Mouse (Mus musculus) heart, embryonic 11.5 days (tissue): Measurements from ENCODE around the gene Nxph3. TPM values are rescaled to one million over a fixed set of nuclear protein-coding genes. Genes with fewer than 3 reads are reported as not detected.
A peak's percentile ranks its signal among the peaks of the same experiment; 100 is the strongest.

Source experiments
- ATAC-seq: fragments of 200-750 bp; cut with Nextera tagmentation; replicated peaks from 2 replicates; pipeline ENCODE4 v1.8.0; 2017; ENCODE audit warnings: moderate library complexity; ENCODE audit not compliant: insufficient number of reproducible peaks, low FRiP score, low TSS enrichment
- H3K27ac ChIP-seq: fragments of 300-500 bp; sonication (generic); 2 replicates; pipeline ENCODE4 v1.5.1; 2014; ENCODE audit warnings: mild to moderate bottlenecking, low read depth, low read length
- H3K27me3 ChIP-seq: fragments of 300-500 bp; sonication (generic); 2 replicates; pipeline ENCODE4 v1.6.1; 2014; ENCODE audit warnings: mild to moderate bottlenecking, low read length, mixed read lengths; ENCODE audit not compliant: control insufficient read depth, insufficient read depth
- H3K36me3 ChIP-seq: fragments of 300-500 bp; sonication (generic); 2 replicates; pipeline ENCODE4 v1.6.1; 2014; ENCODE audit warnings: mild to moderate bottlenecking, low read length, moderate library complexity, mixed read lengths; ENCODE audit not compliant: control insufficient read depth, insufficient read depth
- H3K4me1 ChIP-seq: fragments of 300-500 bp; sonication (generic); 2 replicates; pipeline ENCODE4 v1.6.1; 2014; ENCODE audit warnings: low read length; ENCODE audit not compliant: control insufficient read depth, insufficient read depth
- H3K4me2 ChIP-seq: fragments of 300-500 bp; sonication (generic); 2 replicates; pipeline ENCODE4 v1.6.1; 2014; ENCODE audit warnings: mild to moderate bottlenecking, moderate library complexity
- H3K4me3 ChIP-seq: fragments of 300-500 bp; sonication (generic); 2 replicates; pipeline ENCODE4 v1.5.1; 2014; ENCODE audit warnings: low read depth, low read length
- H3K9ac ChIP-seq: fragments of 300-500 bp; sonication (generic); 2 replicates; pipeline ENCODE4 v1.6.1; 2014; ENCODE audit warnings: mild to moderate bottlenecking, low read depth, low read length, moderate library complexity
- H3K9me3 ChIP-seq: fragments of 300-500 bp; sonication (generic); replicated peaks from 2 replicates; pipeline ENCODE4 v1.6.1; 2016; ENCODE audit warnings: low read length; ENCODE audit not compliant: control insufficient read depth
- WGBS: fragments of 180-500 bp; shearing (Covaris S2); extraction: QIAGEN DNeasy Blood & Tissue Kit; methylation state at CpG from one replicate; pipeline ENCODE4 v1.1.7; 2014; ENCODE audit not compliant: insufficient replicate concordance; 5-methylcytosine and 5-hydroxymethylcytosine counted together
- polyA plus RNA-seq: library from polyadenylated mRNA; unstranded; fragments of >200 nt; fragmentation: Nextera tagmentation; extraction: Ambion mirVana; gene quantifications from 2 replicates; pipeline ENCODE4 v1.2.1, GENCODE M21; 2014

The Nxph3 gene
- polyA plus RNA-seq, 1 experiment from 2014 or later = 0.39 TPM

- H3K4me1 ChIP-seq = peaks cover 4% of the 10 kb centered on the region; the same call in 1 of the 2 replicates
- no peak overlapping the region for H3K4me3 ChIP-seq
- H3K9me3 ChIP-seq = no peaks in the 10 kb centered on the region
- no peak overlapping the region for H3K9ac ChIP-seq
- H3K27ac ChIP-seq = no peak overlapping the region
- peaks cover 10% of the 10 kb centered on the region for H3K36me3 ChIP-seq
- H3K4me2 ChIP-seq = no peak overlapping the region
- WGBS = 84% methylated on average over 4 of the region's 4 CpGs
- no peaks in the 10 kb centered on the region for H3K27me3 ChIP-seq
- no peak for ATAC-seq
These were observed 21.4 kb downstream of the Nxph3 start for GRCm38 (mm10) chr11:95493010-95493409.

- no peak overlapping the region for H3K4me2 ChIP-seq
- ATAC-seq = no peak
- WGBS = 86% methylated on average over 4 of the region's 4 CpGs
- H3K9me3 ChIP-seq = no peaks in the 10 kb centered on the region
- peaks cover 6% of the 10 kb centered on the region for H3K36me3 ChIP-seq
- H3K27ac ChIP-seq = no peak overlapping the region
- no peak overlapping the region for H3K4me3 ChIP-seq
- no peaks in the 10 kb centered on the region for H3K27me3 ChIP-seq
- H3K4me1 ChIP-seq = peaks cover 4% of the 10 kb centered on the region; the same call in 1 of the 2 replicates
- no peak overlapping the region for H3K9ac ChIP-seq
These were observed 22.1 kb downstream of the Nxph3 start for GRCm38 (mm10) chr11:95492256-95492655.

GRCm38 (mm10) chr11:95490104-95490503 lies 24.3 kb downstream of the Nxph3 start:
- ATAC-seq = no peak
- peaks cover 15% of the 10 kb centered on the region for H3K36me3 ChIP-seq
- peak overlapping the region; percentile 57 for H3K27ac ChIP-seq

GRCm38 (mm10) chr11:95487237-95487636 lies 27.1 kb downstream of the Nxph3 start:
- Histone ChIP-seq H3K27ac (no peak overlapping the region), H3K9ac (no peak overlapping the region), H3K27me3 (no peaks in the 10 kb centered on the region), H3K4me1 (peaks cover 4% of the 10 kb centered on the region; the same call in 1 of the 2 replicates), H3K9me3 (no peaks in the 10 kb centered on the region), H3K4me3 (no peak overlapping the region), H3K4me2 (no peak overlapping the region), H3K36me3 (peaks cover 9% of the 10 kb centered on the region)
- no peak for ATAC-seq
- 94% methylated on average over 2 of the region's 2 CpGs for WGBS

More at GRCm38 (mm10) chr11:95490104-95490503, 24.3 kb downstream of the Nxph3 start:
- Histone ChIP-seq H3K4me1 (peaks cover 4% of the 10 kb centered on the region; the same call in 1 of the 2 replicates), H3K27me3 (no peaks in the 10 kb centered on the region), H3K4me2 (no peak overlapping the region), H3K9me3 (no peaks in the 10 kb centered on the region), H3K4me3 (no peak overlapping the region), H3K9ac (0 out of 2 replicates have a peak overlapping the region, but pooled peaks have one; percentile 10)
- WGBS = 67% methylated on average over 14 of the region's 14 CpGs

- ATAC-seq = no peak
- H3K9me3 ChIP-seq = no peaks in the 10 kb centered on the region
- no peaks in the 10 kb centered on the region for H3K27me3 ChIP-seq
- WGBS = 93% methylated on average over 18 of the region's 18 CpGs
- H3K27ac ChIP-seq = no peak overlapping the region
- H3K9ac ChIP-seq = no peak overlapping the region
- H3K4me3 ChIP-seq = no peak overlapping the region
- H3K4me2 ChIP-seq = no peak overlapping the region
- H3K36me3 ChIP-seq = peaks cover 9% of the 10 kb centered on the region
- peaks cover 4% of the 10 kb centered on the region; the same call in 1 of the 2 replicates for H3K4me1 ChIP-seq
These were observed 28.7 kb downstream of the Nxph3 start for GRCm38 (mm10) chr11:95485634-95486033.

- no peak for ATAC-seq
- H3K27me3 ChIP-seq = no peaks in the 10 kb centered on the region
- H3K4me2 ChIP-seq = no peak overlapping the region
- no peaks in the 10 kb centered on the region for H3K4me1 ChIP-seq
- H3K36me3 ChIP-seq = peaks cover 6% of the 10 kb centered on the region
- H3K9me3 ChIP-seq = no peaks in the 10 kb centered on the region
- H3K27ac ChIP-seq = no peak overlapping the region
- H3K4me3 ChIP-seq = no peak overlapping the region
- WGBS = 80% methylated on average over 4 of the region's 4 CpGs
- no peak overlapping the region for H3K9ac ChIP-seq
These were observed 33.7 kb downstream of the Nxph3 start for GRCm38 (mm10) chr11:95480662-95481061.

GRCm38 (mm10) chr11:95479458-95479857 lies 34.9 kb downstream of the Nxph3 start:
- WGBS = 83% methylated on average over 4 of the region's 4 CpGs
- Histone ChIP-seq H3K36me3 (0 out of 2 replicates have a peak, but pooled peaks cover 7% of the 10 kb centered on the region), H3K9ac (no peak overlapping the region), H3K27ac (no peak overlapping the region), H3K4me1 (no peaks in the 10 kb centered on the region), H3K27me3 (no peaks in the 10 kb centered on the region), H3K4me2 (no peak overlapping the region), H3K4me3 (no peak overlapping the region), H3K9me3 (no peaks in the 10 kb centered on the region)
- ATAC-seq = no peak

GRCm38 (mm10) chr11:95476323-95476722 lies 38.0 kb downstream of the Nxph3 start:
- Histone ChIP-seq H3K27me3 (no peaks in the 10 kb centered on the region), H3K9ac (no peak overlapping the region), H3K27ac (no peak overlapping the region), H3K4me2 (no peak overlapping the region), H3K36me3 (peaks cover 10% of the 10 kb centered on the region; the same call in 1 of the 2 replicates), H3K4me3 (no peak overlapping the region), H3K9me3 (no peaks in the 10 kb centered on the region), H3K4me1 (no peaks in the 10 kb centered on the region)
- no peak for ATAC-seq
- 89% methylated on average over 7 of the region's 7 CpGs for WGBS

GRCm38 (mm10) chr11:95473456-95473855 lies 40.9 kb downstream of the Nxph3 start:
- no peaks in the 10 kb centered on the region for H3K9me3 ChIP-seq
- WGBS = 94% methylated on average over 1 of the region's 1 CpGs
- ATAC-seq = no peak
- H3K36me3 ChIP-seq = peaks cover 5% of the 10 kb centered on the region; the same call in 1 of the 2 replicates
- H3K4me2 ChIP-seq = no peak overlapping the region
- no peak overlapping the region for H3K9ac ChIP-seq
- H3K27me3 ChIP-seq = no peaks in the 10 kb centered on the region
- H3K4me1 ChIP-seq = no peaks in the 10 kb centered on the region
- H3K4me3 ChIP-seq = no peak overlapping the region
- no peak overlapping the region for H3K27ac ChIP-seq
